Mouse (Mus musculus): ENCODE data around the gene Dip2c.

DNA sequence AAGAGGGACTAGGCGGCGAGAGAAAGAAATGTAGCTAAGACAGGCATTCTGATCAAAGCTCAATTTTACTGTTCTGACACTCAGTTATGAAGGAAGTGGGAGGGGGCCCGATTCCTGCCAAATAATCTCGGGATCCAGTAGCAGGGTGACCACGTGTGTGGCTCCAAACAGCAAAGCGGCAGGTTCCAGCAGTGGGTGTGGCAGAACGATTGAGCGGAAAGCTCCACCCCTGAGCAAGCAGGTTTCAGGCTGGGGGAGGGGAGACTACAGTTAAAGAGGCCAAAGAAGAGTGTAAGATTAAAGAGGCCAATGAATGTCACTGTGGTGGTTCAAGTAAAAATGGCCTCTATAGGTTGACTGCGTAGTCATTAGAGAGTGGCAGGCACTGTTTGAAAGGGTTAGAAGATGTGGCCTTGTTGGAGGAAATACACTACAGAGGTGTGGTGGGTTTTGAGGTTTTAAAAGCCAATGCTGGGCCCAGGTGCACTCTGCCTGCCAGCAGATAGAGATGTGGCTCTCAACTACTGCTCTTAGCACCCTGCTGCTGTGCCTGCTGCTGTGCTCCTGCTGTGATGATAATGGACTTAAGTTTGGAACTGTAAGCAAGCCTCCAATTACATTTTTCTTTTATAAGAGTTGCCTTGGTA lies 271.5 kb downstream of the Dip2c start:
- no peak for TF ChIP-seq POLR2A (IDR thresholded peaks at IDR 0.05; ENCODE audit: control insufficient read depth, low read depth, low read length)
- no peak for TF ChIP-seq CTCF (IDR thresholded peaks at IDR 0.05; ENCODE audit: control insufficient read depth, insufficient read depth, insufficient replicate concordance, low read depth, low read length)
